Mouse (Mus musculus) midbrain, embryonic 13.5 days (tissue): ENCODE measurements around the gene Ano8. TPM values are rescaled to one million over a fixed set of nuclear protein-coding genes. Genes with fewer than 3 reads are reported as not detected.

Experiments
- ATAC-seq: fragments of 200-750 bp; cut with Nextera tagmentation; 2 replicates; pipeline ENCODE4 v1.8.0; 2017; ENCODE audit warnings: mild to moderate bottlenecking, moderate TSS enrichment, moderate library complexity
- H3K27ac ChIP-seq: fragments of 300-500 bp; sonication (generic); 2 replicates; pipeline ENCODE4 v1.5.1; 2015; ENCODE audit warnings: inconsistent platforms, mild to moderate bottlenecking, moderate library complexity
- H3K27me3 ChIP-seq: fragments of 300-500 bp; sonication (generic); 2 replicates; pipeline ENCODE4 v1.6.1; 2015; ENCODE audit warnings: mild to moderate bottlenecking, inconsistent platforms
- H3K36me3 ChIP-seq: fragments of 300-500 bp; sonication (generic); 2 replicates; pipeline ENCODE4 v1.6.1; 2015; ENCODE audit warnings: mild to moderate bottlenecking, inconsistent platforms
- H3K4me1 ChIP-seq: fragments of 300-500 bp; sonication (generic); replicated peaks from 2 replicates; pipeline ENCODE4 v1.6.1; 2015; ENCODE audit warnings: inconsistent platforms
- H3K4me2 ChIP-seq: fragments of 300-500 bp; sonication (generic); replicated peaks from 2 replicates; pipeline ENCODE4 v1.6.1; 2015; ENCODE audit warnings: moderate library complexity, mild to moderate bottlenecking, inconsistent platforms
- H3K4me3 ChIP-seq: fragments of 300-500 bp; sonication (generic); replicated peaks from 2 replicates; pipeline ENCODE4 v1.5.1; 2015; ENCODE audit warnings: mild to moderate bottlenecking, inconsistent platforms
- H3K9ac ChIP-seq: fragments of 300-500 bp; sonication (generic); replicated peaks from 2 replicates; pipeline ENCODE4 v1.6.1; 2015; ENCODE audit warnings: mild to moderate bottlenecking, inconsistent platforms
- H3K9me3 ChIP-seq: fragments of 300-500 bp; sonication (generic); 2 replicates; pipeline ENCODE4 v1.6.1; 2016; ENCODE audit warnings: mild to moderate bottlenecking, inconsistent platforms
- WGBS: fragments of 180-500 bp; shearing (Covaris S2); methylation state at CpG from one replicate; pipeline ENCODE4 v1.1.7; 2015; 5-methylcytosine and 5-hydroxymethylcytosine counted together
- polyA plus RNA-seq: library from polyadenylated mRNA; unstranded; fragments of >200 nt; fragmentation: Nextera tagmentation; extraction: Ambion mirVana; gene quantifications from 2 replicates; pipeline ENCODE4 v1.2.1, GENCODE M21; 2015

The Ano8 gene
- polyA plus RNA-seq, 1 experiment from 2014 or later = 9.3 TPM

DNA sequence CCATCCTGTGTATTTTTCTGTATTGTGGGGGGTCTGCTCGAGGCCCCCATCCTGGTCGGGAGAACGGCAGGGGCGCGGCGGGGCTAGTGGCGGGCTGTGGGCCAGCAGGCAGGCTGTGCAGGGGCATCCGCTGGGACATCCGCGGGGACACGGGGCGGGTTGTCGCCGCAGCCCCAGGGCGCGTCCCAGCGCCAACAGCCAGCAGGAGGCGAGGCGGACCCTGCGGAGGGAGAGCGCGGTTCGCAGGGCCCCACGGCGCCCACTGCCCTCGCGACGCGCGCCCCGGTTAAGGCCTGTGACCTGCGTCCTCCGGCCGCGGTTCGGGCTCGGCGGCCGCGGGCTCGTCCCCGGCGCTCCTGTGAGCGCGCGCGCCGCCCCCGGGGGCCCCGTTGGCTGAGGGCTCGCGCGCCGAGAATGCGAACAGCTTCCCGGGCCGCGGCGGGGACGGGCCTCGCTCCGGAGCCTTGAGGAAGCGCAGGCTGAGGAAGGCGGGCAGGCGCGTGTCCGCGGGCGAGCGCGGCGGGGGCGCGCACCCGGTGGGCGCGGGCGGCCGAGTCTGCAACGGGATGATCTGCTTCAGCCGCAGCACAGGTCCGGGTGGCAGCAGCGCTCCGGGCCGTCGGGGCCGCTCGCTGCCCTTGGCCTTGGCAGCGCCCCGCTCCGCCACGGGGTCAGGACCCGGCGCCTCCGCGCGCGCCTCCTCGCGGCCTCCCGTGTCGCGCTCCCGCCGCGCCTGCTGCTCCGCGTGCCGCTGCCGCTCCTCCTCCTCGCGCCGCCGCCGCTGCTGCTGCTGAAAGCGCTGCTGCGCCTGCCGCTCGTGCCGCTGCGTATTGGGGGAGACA is 9.4 kb downstream of the Ano8 start:
- Histone ChIP-seq H3K27me3 (no peaks in the 10 kb centered on the region), H3K27ac (peak overlapping the region; percentile 92), H3K4me3 (peak overlapping the region; percentile 53), H3K36me3 (peaks cover 81% of the 10 kb centered on the region), H3K9me3 (no peaks in the 10 kb centered on the region), H3K4me2 (peak overlapping the region; percentile 79), H3K4me1 (peaks cover 24% of the 10 kb centered on the region), H3K9ac (peak overlapping the region; percentile 78)
- ATAC-seq = peak; percentile 71
- under 1% methylated on average over 82 of the region's 121 CpGs for WGBS

DNA sequence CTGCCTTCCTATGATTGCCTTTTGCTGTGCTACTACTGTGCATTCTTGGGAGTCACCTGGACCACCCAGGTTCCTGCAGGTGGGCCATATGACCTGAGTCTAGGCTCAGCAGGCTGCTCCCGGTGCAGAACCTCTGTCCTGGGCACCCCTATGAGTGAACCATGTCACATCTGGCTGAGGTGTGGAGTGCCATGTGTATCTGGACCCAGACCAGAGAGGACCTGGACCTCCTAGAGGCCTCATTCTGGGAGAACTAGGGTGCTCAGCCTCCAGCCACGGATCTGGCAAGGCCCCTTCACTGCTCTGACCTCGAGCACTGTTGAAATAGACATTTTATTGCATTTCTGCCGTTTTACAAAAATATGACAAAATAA is 10.1 kb downstream of the Ano8 start:
- no peaks in the 10 kb centered on the region for H3K9me3 ChIP-seq
- 30% methylated on average over 4 of the region's 4 CpGs for WGBS
- no peaks in the 10 kb centered on the region for H3K27me3 ChIP-seq
- H3K36me3 ChIP-seq = peaks cover 81% of the 10 kb centered on the region
- H3K4me1 ChIP-seq = peaks cover 30% of the 10 kb centered on the region
- H3K4me3 ChIP-seq = peak overlapping the region; percentile 53
- H3K4me2 ChIP-seq = peak overlapping the region; percentile 79
- H3K27ac ChIP-seq = peak overlapping the region; percentile 92
- ATAC-seq = peak; percentile 12
- peak overlapping the region; percentile 78 for H3K9ac ChIP-seq

GRCm38 (mm10) chr8:71474785-71475701 is 10.7 kb downstream of the Ano8 start:
- no peak overlapping the region for H3K9ac ChIP-seq

DNA sequence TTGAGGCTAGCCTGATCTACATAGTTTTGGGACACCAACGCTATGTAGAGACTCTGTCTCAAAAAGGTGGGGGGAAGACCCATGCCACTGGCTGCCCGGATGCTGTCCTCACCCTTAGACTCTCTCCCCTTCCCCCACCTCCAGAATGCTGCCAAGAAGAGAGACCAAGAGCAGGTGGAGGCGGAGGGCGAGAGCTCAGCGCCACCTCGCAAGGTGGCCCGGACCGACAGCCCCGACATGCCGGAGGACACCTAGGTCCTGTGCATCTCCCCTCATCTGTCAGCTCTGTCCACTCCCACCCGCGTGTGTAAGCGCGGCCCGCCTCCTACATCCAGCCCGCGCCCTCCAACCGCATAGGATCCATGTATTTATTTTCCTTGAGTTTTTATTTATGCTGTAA is 11.4 kb downstream of the Ano8 start:
- peaks cover 67% of the 10 kb centered on the region for H3K36me3 ChIP-seq

More at GRCm38 (mm10) chr8:71474785-71475701, 10.7 kb downstream of the Ano8 start:
- 0 out of 2 replicates have a peak, but pooled peaks have one; percentile 2 for ATAC-seq
- 89% methylated on average over 25 of the region's 25 CpGs for WGBS
- Histone ChIP-seq H3K36me3 (peaks cover 74% of the 10 kb centered on the region), H3K4me2 (no peak overlapping the region), H3K4me1 (peaks cover 37% of the 10 kb centered on the region), H3K4me3 (no peak overlapping the region), H3K27me3 (no peaks in the 10 kb centered on the region), H3K27ac (0 out of 2 replicates have a peak overlapping the region, but pooled peaks have one; percentile 92), H3K9me3 (no peaks in the 10 kb centered on the region)

GRCm38 (mm10) chr8:71472601-71473386 is 13.0 kb downstream of the Ano8 start:
- no peak overlapping the region for H3K9ac ChIP-seq
- peaks cover 53% of the 10 kb centered on the region for H3K36me3 ChIP-seq
- no peak overlapping the region for H3K4me2 ChIP-seq
- H3K27me3 ChIP-seq = no peaks in the 10 kb centered on the region
- no peak overlapping the region for H3K27ac ChIP-seq
- no peak for ATAC-seq
- 91% methylated on average over 8 of the region's 8 CpGs for WGBS
- H3K9me3 ChIP-seq = no peaks in the 10 kb centered on the region
- peaks cover 41% of the 10 kb centered on the region for H3K4me1 ChIP-seq
- H3K4me3 ChIP-seq = no peak overlapping the region

More for the DNA sequence above, 11.4 kb downstream of the Ano8 start:
- Histone ChIP-seq H3K9me3 (no peaks in the 10 kb centered on the region), H3K27me3 (no peaks in the 10 kb centered on the region), H3K9ac (no peak overlapping the region), H3K4me3 (no peak overlapping the region), H3K27ac (no peak overlapping the region), H3K4me2 (no peak overlapping the region), H3K4me1 (peaks cover 41% of the 10 kb centered on the region)
- WGBS = 93% methylated on average over 18 of the region's 18 CpGs
- no peak for ATAC-seq

GRCm38 (mm10) chr8:71471861-71472260 is 13.9 kb downstream of the Ano8 start:
- no peak overlapping the region for H3K4me3 ChIP-seq
- peaks cover 32% of the 10 kb centered on the region for H3K4me1 ChIP-seq
- H3K27me3 ChIP-seq = no peaks in the 10 kb centered on the region
- H3K9me3 ChIP-seq = no peaks in the 10 kb centered on the region
- no peak overlapping the region for H3K9ac ChIP-seq
- no peak overlapping the region for H3K4me2 ChIP-seq
- no peak for ATAC-seq
- no peak overlapping the region for H3K27ac ChIP-seq
- H3K36me3 ChIP-seq = peaks cover 50% of the 10 kb centered on the region
- 97% methylated on average over 17 of the region's 17 CpGs for WGBS

DNA sequence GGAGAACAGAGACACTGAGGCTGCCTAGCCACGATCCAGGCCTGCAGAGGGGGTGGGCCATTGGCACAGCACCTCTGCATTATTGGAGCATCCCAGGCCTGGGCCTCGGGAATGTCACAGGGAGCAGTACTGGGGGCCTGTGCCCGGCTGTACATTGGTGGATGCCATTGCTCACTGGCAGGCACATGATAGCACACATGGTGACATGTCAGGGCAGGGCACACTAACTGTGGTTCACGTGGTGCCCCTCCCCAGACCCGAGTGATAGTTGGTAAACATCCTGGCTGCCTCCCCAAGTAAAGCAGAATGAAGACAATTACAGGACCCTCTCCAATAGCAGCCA is 14.9 kb downstream of the Ano8 start:
- peaks cover 53% of the 10 kb centered on the region for H3K36me3 ChIP-seq
- H3K4me3 ChIP-seq = peak overlapping the region; percentile 79; the same call in 1 of the 2 replicates
- H3K4me1 ChIP-seq = peaks cover 26% of the 10 kb centered on the region
- no peaks in the 10 kb centered on the region for H3K9me3 ChIP-seq
- H3K27ac ChIP-seq = no peak overlapping the region
- WGBS = 79% methylated on average over 5 of the region's 5 CpGs
- H3K4me2 ChIP-seq = 0 out of 2 replicates have a peak overlapping the region, but pooled peaks have one; percentile 83
- no peaks in the 10 kb centered on the region for H3K27me3 ChIP-seq
- H3K9ac ChIP-seq = peak overlapping the region; percentile 75; the same call in 1 of the 2 replicates
- ATAC-seq = no peak

GRCm38 (mm10) chr8:71470146-71470912 is 15.4 kb downstream of the Ano8 start:
- Histone ChIP-seq H3K9ac (peak overlapping the region; percentile 75), H3K4me1 (peaks cover 28% of the 10 kb centered on the region), H3K27ac (0 out of 2 replicates have a peak overlapping the region, but pooled peaks have one; percentile 89), H3K4me2 (peak overlapping the region; percentile 83), H3K36me3 (peaks cover 50% of the 10 kb centered on the region), H3K9me3 (no peaks in the 10 kb centered on the region), H3K27me3 (no peaks in the 10 kb centered on the region), H3K4me3 (peak overlapping the region; percentile 79)
- no peak for ATAC-seq
- WGBS = 84% methylated on average over 3 of the region's 3 CpGs

DNA sequence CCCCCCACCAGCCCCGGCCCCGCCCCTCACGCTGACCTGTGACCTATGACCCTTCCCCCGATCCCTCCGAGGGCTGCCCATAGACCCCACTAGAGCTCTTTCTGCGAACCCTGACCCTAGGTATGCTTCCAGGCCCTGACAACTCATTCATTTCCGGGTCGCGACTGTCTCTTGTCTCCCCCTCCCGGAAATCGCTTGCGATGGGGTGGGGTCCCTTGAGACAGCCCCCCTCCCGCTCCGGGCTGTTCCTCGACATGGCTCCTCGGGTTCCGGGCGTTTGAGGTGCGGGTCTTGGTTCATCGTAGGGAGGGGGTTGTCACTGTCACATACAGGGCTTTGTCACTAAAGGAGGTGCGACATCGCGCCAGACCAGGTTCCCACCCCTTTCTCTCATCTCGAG is 16.4 kb downstream of the Ano8 start:
- no peaks in the 10 kb centered on the region for H3K9me3 ChIP-seq
- peaks cover 30% of the 10 kb centered on the region for H3K4me1 ChIP-seq
- H3K27me3 ChIP-seq = no peaks in the 10 kb centered on the region
- H3K4me2 ChIP-seq = peak overlapping the region; percentile 83
- WGBS = under 1% methylated on average over 24 of the region's 24 CpGs
- peaks cover 40% of the 10 kb centered on the region for H3K36me3 ChIP-seq
- peak overlapping the region; percentile 75 for H3K9ac ChIP-seq
- H3K4me3 ChIP-seq = peak overlapping the region; percentile 79
- H3K27ac ChIP-seq = peak overlapping the region; percentile 89
- peak; percentile 55 for ATAC-seq

DNA sequence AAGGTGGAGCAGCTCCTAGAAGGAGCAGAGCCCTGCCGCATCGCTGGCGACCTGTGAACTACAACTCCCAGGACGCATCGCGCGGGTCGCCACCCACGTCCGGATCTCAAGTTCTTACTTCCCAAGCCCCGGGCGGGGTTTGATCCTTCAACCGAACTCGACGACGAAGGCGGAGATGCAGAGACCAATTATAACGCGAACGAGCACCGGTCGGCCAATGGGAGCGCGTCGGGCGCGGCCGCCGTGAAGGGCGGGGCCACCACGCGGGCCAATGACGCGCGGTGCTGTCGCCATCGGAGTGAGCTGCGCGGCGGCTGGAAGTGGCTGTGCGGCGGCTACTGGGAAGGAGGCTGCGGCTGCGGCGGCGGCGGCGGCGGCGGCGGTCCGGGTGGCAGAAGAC is 16.8 kb downstream of the Ano8 start, which contains the start of gene Dda1:
TSS of gene Dda1 (plus strand) at position 284 of the 400 bp plus-strand sequence.
- under 1% methylated on average over 36 of the region's 52 CpGs for WGBS
- H3K4me1 ChIP-seq = peaks cover 35% of the 10 kb centered on the region
- no peaks in the 10 kb centered on the region for H3K27me3 ChIP-seq
- peak within 1 kb of the TSS; percentile 79 for H3K4me3 ChIP-seq
- H3K9me3 ChIP-seq = no peaks in the 10 kb centered on the region
- peaks cover 35% of the 10 kb centered on the region for H3K36me3 ChIP-seq
- peak within 1 kb of the TSS; percentile 75 for H3K9ac ChIP-seq
- peak within 1 kb of the TSS; percentile 89 for H3K27ac ChIP-seq
- ATAC-seq = peak; percentile 86
- peak within 1 kb of the TSS; percentile 83 for H3K4me2 ChIP-seq

GRCm38 (mm10) chr8:71468001-71468400 is 17.8 kb downstream of the Ano8 start:
- Histone ChIP-seq H3K4me1 (peaks cover 38% of the 10 kb centered on the region), H3K27ac (no peak overlapping the region), H3K36me3 (peaks cover 26% of the 10 kb centered on the region), H3K9ac (no peak overlapping the region), H3K27me3 (no peaks in the 10 kb centered on the region), H3K9me3 (no peaks in the 10 kb centered on the region), H3K4me2 (no peak overlapping the region), H3K4me3 (no peak overlapping the region)
- no peak for ATAC-seq
- 90% methylated on average over 1 of the region's 1 CpGs for WGBS
